Mouse (Mus musculus): Measurements from ENCODE around the gene Gas7.

The Gas7 gene

DNA sequence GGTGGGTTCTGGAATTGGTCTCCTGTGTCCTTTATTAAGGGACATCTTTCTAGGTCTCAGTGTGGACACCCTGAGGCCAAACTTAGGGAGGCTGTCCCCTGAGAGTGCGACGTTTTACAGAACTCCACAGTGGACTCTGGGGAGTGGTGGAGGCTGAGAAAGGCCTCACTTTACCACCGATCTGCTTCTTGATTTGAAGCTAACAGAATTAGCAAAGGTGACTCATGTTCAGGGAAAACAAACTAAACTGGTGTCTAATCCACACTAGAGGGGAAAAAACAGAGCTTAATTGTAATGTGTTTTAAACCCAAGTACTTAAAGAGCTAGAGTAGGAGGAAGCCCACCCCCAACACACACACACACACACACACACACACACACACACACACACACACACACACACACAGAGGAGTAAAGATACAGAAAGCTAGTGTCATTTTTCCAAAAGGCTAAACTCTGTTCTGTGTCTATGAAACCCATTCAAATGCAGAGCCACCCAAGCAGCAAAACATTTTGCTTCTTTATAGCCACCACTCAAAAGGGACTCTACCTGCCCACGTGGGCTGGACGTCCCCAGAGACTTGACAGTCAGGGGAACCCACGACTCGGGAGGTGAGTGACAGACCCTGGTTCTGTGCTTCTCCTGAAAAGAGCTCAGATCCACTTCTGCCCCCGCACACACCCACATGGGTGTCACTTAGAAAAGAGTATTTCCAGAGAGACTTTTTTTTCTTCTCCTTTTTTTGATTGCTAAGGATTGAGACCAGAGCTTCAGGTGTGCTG, 268.2 kb downstream of the Gas7 start:
- no peak for DNase-seq

DNA sequence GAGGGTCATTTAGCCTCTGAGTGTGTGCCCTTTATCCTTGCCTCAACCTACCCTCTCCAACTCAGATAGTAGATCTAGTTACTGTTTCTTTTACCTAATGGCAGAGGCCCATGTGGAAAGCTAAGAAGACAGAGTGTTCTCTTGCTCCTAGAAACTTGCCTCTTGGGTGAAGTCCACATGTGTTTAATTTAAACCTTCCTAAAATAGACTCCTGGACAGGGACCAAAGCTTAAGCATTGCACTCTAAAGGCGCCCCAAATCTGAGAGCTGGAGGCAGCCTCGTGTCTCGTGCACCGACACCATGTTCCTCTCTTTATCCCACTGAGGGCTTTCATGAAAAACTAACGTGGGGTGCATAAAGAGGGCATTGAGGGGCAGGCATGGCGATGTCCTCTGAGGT, 271.9 kb downstream of the Gas7 start:
- DNase-seq: peak; percentile 7

DNA sequence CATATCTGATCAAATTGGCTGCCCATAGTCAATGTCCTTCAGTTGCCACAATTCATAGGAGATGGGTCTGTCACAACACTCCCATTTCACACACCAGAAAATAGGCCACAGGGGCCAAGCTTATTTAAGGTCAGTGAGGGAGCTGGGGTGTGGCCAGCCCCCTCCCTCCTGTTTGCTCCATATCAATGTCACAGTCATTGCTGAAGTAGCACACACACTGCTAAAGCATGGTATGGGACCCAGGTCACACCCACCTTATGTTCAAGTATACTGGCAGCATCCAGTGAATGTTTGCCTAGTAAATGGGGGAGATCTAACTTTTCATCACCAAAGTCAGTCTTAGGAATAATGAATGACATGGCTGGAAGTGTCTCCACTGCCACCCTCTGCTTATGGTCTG, 273.5 kb downstream of the Gas7 start:
- no peak for DNase-seq

DNA sequence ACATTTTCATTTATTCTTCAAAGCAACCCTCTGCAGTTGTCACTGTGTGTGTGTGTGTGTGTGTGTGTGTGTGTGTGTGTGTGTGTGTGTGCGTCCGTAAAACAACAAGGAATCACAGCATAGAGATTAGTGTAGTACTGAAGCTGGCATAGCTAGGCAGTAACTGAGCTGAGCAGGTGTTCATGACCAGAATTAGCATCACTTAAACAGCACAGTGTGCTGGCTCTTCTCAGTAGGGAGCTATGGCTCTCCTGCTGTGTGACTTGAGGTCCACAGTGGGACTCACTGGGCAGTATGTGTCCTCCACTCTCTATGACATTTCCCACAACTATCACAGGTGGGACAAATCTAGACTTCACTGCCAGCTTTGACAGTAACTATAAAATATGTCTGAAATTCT, 275.8 kb downstream of the Gas7 start:
- no peak for DNase-seq

DNA sequence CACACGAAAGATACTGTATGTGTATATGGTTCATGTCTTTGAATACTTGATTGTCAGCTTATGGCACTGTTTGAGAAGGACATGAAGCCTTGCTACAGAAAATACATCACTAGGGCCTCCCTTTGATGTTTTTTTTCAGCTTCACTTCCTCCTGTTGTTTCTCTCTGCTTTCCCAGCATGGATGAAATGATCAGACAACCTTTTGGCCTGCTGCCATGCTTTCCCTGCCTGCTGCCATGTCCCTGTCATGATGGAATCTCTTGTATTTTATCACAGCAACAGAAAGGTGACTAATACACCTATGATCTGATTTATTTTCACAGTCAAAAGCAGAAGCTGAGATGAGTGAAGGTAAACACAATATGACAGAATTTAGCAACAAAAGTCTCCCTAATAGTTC, 278.5 kb downstream of the Gas7 start:
- no peak for DNase-seq

DNA sequence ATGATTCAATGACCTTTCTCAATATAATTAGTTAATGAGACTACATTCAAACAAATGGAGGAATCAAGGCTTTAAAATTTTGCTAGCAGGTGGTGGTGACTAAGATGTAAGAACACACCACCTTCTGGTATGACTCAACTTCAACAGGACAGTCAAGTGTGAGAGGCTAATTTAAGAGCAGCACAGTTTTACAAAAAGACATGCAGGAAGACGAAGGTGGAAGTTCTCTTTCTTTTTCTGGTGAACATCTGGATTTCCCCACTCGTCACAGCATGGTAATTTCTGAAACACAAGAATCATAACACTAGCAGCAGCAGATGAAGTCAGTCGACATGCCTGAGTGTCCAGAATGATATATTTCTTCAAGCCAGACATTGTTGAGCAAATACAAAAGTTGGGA, 279.4 kb downstream of the Gas7 start:
- DNase-seq: no peak

DNA sequence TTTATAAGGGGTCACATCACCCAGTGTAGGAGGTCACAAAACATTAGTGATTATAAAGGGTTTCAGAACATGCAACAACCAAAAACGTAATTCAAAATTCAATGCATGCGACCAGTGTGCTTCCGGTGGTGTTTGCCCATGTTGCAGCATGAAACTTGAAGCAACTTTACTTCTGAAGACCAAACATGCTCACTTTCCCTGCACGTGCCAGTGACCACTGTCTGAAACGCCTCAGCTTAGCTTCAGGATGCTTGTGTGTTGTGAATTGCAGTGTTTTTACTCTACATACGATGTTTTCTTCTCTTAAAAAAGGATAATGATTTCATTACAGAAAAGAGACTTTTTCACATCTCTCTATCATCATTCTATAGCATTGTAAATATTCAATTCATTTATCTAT, 283.1 kb downstream of the Gas7 start:
- no peak for DNase-seq

All from layer of hippocampus, adult 9-11 months (tissue).